Mouse (Mus musculus) layer of hippocampus, postnatal 14 days (tissue): ENCODE measurements around the gene Fndc8. TPM values are rescaled to one million over a fixed set of nuclear protein-coding genes. Genes with fewer than 3 reads are reported as not detected.

Source experiments
- DNase-seq, 2 experiments: peaks; one replicate each; pipeline ENCODE4 v3.0.0; 2021 to 2022; ENCODE audit warnings: low spot score in 2 of 2, mixed read lengths in 1 of 2
- total RNA-seq, 2 experiments: library from RNA; stranded (reverse); gene quantifications; 2 replicates each; pipeline ENCODE4 v1.2.3; 2021

The Fndc8 gene
- total RNA-seq, 2 experiments from 2014 or later = not detected

- DNase-seq = no peak
These were observed 22.3 kb upstream of the Fndc8 start for GRCm38 (mm10) chr11:82869506-82870172.

GRCm38 (mm10) chr11:82870173-82871030 is 21.5 kb upstream of the Fndc8 start:
- DNase-seq = peak in 1 of 2 experiments; percentile 33

GRCm38 (mm10) chr11:82871031-82871446 is 20.9 kb upstream of the Fndc8 start, which contains the start of gene Rffl:
TSS of gene Rffl (minus strand) at chr11:82871210.
- peak; percentile 87 to 91 for DNase-seq

- DNase-seq = no peak
These were observed 17.0 kb upstream of the Fndc8 start for GRCm38 (mm10) chr11:82874924-82875323.

- no peak for DNase-seq
These were observed 16.3 kb upstream of the Fndc8 start for GRCm38 (mm10) chr11:82875631-82876030.

- DNase-seq = no peak
These were observed 14.1 kb upstream of the Fndc8 start for GRCm38 (mm10) chr11:82877726-82878344.

- no peak for DNase-seq
These were observed 8.7 kb upstream of the Fndc8 start for GRCm38 (mm10) chr11:82883180-82883579.

- DNase-seq = no peak
These were observed 5.4 kb upstream of the Fndc8 start for GRCm38 (mm10) chr11:82886559-82886958.

- peak in 1 of 2 experiments; percentile 42 for DNase-seq
These were observed 3.4 kb upstream of the Fndc8 start for GRCm38 (mm10) chr11:82888491-82888946.

GRCm38 (mm10) chr11:82889524-82890341 is 2.2 kb upstream of the Fndc8 start:
- no peak for DNase-seq

- DNase-seq = peak; percentile 90 to 92
These were observed 1.6 kb upstream of the Fndc8 start, which contains the start of gene Rad51d for GRCm38 (mm10) chr11:82890342-82890762. TSS of gene Rad51d (minus strand) at chr11:82890614.

GRCm38 (mm10) chr11:82897478-82897877 is 5.6 kb downstream of the Fndc8 start:
- no peak for DNase-seq

GRCm38 (mm10) chr11:82899720-82900119 is 7.8 kb downstream of the Fndc8 start:
- DNase-seq = no peak

- DNase-seq = no peak
These were observed 9.8 kb downstream of the Fndc8 start for GRCm38 (mm10) chr11:82901606-82902310.

GRCm38 (mm10) chr11:82904952-82905351 is 13.0 kb downstream of the Fndc8 start:
- no peak for DNase-seq

- no peak for DNase-seq
These were observed 13.9 kb downstream of the Fndc8 start for GRCm38 (mm10) chr11:82905816-82906215.

GRCm38 (mm10) chr11:82907651-82908607 is 16.0 kb downstream of the Fndc8 start, which contains the start of gene Nle1:
TSS of gene Nle1 (minus strand) at chr11:82908411.
- DNase-seq = peak; percentile 93

- DNase-seq = no peak
These were observed 16.7 kb downstream of the Fndc8 start for GRCm38 (mm10) chr11:82908608-82908989.

- DNase-seq = no peak
These were observed 18.3 kb downstream of the Fndc8 start, which contains the start of gene Unc45b for GRCm38 (mm10) chr11:82910250-82910649. TSS of gene Unc45b (plus strand) at chr11:82910550.
